In the genomic region with DNA sequence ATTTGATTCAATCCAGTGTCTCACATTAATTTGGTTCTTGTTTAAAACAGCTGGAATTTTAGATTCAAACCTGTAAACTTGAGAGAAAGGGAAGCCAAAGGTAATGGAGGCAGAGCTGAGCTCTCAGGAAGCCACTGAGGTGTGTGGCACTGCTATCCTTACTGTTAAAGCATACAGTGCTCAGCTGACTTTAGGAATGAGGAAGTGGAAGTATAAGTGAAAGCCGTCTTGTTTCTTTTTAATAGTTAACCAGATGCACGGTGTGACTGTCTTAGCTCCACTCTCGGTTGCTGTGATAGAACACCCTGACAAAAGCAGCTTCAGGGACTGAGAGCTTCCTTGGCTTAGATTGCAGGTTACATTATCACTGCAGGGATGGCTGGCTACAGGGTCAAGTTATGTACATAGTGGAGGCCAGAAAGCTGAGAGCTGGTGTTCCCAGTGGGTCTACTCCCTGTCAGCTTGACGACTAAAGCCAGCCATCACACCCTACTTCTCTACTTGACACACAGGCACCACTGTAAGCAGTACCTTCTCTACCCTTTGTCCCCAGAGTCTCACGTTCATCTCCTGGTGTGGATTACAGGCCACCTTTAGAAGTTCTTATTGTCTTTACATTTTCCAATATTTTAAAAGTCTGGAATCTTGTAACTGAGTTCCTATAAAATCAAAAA, we compare ENCODE assay signal across 15 mouse cellular contexts. TPM values are rescaled to one million over a fixed set of nuclear protein-coding genes. Genes with fewer than 3 reads are reported as not detected.
DNase-seq lines count a peak whose midpoint lies in the region; ATAC-seq and TF ChIP-seq lines count a peak whose summit lies in the region.
"Had no signal": no experiment of that assay in that cellular context is flagged by ENCODE, and none has a peak within 500 bp of the region (broad histone marks: within the 10 kb centered on the region; RNA-seq: fewer than 3 reads in every experiment).

No protein-coding gene starts in this region.

- H3K4me3 ChIP-seq in embryonic facial prominence, embryonic 13.5 days = no peak overlapping the region
- H3K4me3 ChIP-seq in embryonic facial prominence, embryonic 10.5 days = no peak overlapping the region
- no peak overlapping the region for H3K4me3 ChIP-seq in hindbrain, embryonic 16.5 days (ENCODE audit: low read length)
- H3K4me3 ChIP-seq in hindbrain, embryonic 11.5 days (ENCODE audit: low read depth, low read length) = no peak overlapping the region
- H3K4me3 ChIP-seq in stomach, postnatal 0 days (ENCODE audit: low read depth, low read length) = no peak overlapping the region
- H3K4me3 ChIP-seq: limb, embryonic 12.5 days; megakaryocyte, embryonic 14.5 days had no signal

- peaks cover 14% of the 10 kb centered on the region for H3K4me1 ChIP-seq in embryonic facial prominence, embryonic 13.5 days
- no peaks in the 10 kb centered on the region for H3K4me1 ChIP-seq in embryonic facial prominence, embryonic 10.5 days
- H3K4me1 ChIP-seq in hindbrain, embryonic 16.5 days (ENCODE audit: control insufficient read depth, insufficient read depth, low read depth, low read length) = no peaks in the 10 kb centered on the region; the same call in none of the 2 replicates
- H3K4me1 ChIP-seq in hindbrain, embryonic 11.5 days (replicated peaks; ENCODE audit: control insufficient read depth, insufficient read depth, low read length) = no peaks in the 10 kb centered on the region
- no peaks in the 10 kb centered on the region for H3K4me1 ChIP-seq in stomach, postnatal 0 days (replicated peaks; ENCODE audit: control insufficient read depth, insufficient read depth)
- H3K4me1 ChIP-seq: limb, embryonic 12.5 days had no signal

- no peaks in the 10 kb centered on the region for H3K27me3 ChIP-seq in embryonic facial prominence, embryonic 13.5 days
- no peaks in the 10 kb centered on the region for H3K27me3 ChIP-seq in embryonic facial prominence, embryonic 10.5 days (replicated peaks; ENCODE audit: low read depth, poor library complexity, severe bottlenecking)
- H3K27me3 ChIP-seq in hindbrain, embryonic 16.5 days (replicated peaks; ENCODE audit: control insufficient read depth, insufficient read depth, low read length) = no peaks in the 10 kb centered on the region
- H3K27me3 ChIP-seq in hindbrain, embryonic 11.5 days (ENCODE audit: control insufficient read depth, insufficient read depth, low read length) = no peaks in the 10 kb centered on the region
- no peaks in the 10 kb centered on the region for H3K27me3 ChIP-seq in stomach, postnatal 0 days (ENCODE audit: control insufficient read depth, insufficient read depth, low read length)
- H3K27me3 ChIP-seq: limb, embryonic 12.5 days; megakaryocyte, embryonic 14.5 days had no signal

- H3K4me2 ChIP-seq in embryonic facial prominence, embryonic 13.5 days = no peak overlapping the region
- H3K4me2 ChIP-seq in hindbrain, embryonic 16.5 days (ENCODE audit: low read length) = no peak overlapping the region
- no peak overlapping the region for H3K4me2 ChIP-seq in hindbrain, embryonic 11.5 days (replicated peaks; ENCODE audit: low read depth, low read length)
- H3K4me2 ChIP-seq in stomach, postnatal 0 days (replicated peaks; ENCODE audit: low read depth) = no peak overlapping the region
- H3K4me2 ChIP-seq: limb, embryonic 12.5 days had no signal

- no peaks in the 10 kb centered on the region for H3K9me3 ChIP-seq in embryonic facial prominence, embryonic 13.5 days
- no peaks in the 10 kb centered on the region for H3K9me3 ChIP-seq in embryonic facial prominence, embryonic 10.5 days
- H3K9me3 ChIP-seq in hindbrain, embryonic 16.5 days (ENCODE audit: control insufficient read depth, low read length) = no peaks in the 10 kb centered on the region
- no peaks in the 10 kb centered on the region for H3K9me3 ChIP-seq in hindbrain, embryonic 11.5 days (ENCODE audit: control insufficient read depth, low read length)
- H3K9me3 ChIP-seq in stomach, postnatal 0 days (ENCODE audit: control insufficient read depth, low read length) = no peaks in the 10 kb centered on the region
- H3K9me3 ChIP-seq: limb, embryonic 12.5 days; megakaryocyte, embryonic 14.5 days had no signal

- no peak for ATAC-seq in embryonic facial prominence, embryonic 13.5 days (ENCODE audit: insufficient number of reproducible peaks, insufficient read depth, low FRiP score, low TSS enrichment, low read depth)
- ATAC-seq in hindbrain, embryonic 16.5 days = 0 out of 2 replicates have a peak, but pooled peaks have one; percentile 27
- no peak for ATAC-seq in hindbrain, embryonic 11.5 days (ENCODE audit: low FRiP score)
- ATAC-seq in stomach, postnatal 0 days (ENCODE audit: low FRiP score, low TSS enrichment) = 0 out of 2 replicates have a peak, but pooled peaks have one; percentile 38

- TF ChIP-seq CTCF in stomach, postnatal 0 days (IDR thresholded peaks at IDR 0.05; ENCODE audit: low read depth) = no peak

- H3K27ac ChIP-seq in embryonic facial prominence, embryonic 13.5 days = peak overlapping the region; percentile 44; the same call in 1 of the 2 replicates
- no peak overlapping the region for H3K27ac ChIP-seq in embryonic facial prominence, embryonic 10.5 days (replicated peaks)
- 0 out of 2 replicates have a peak overlapping the region, but pooled peaks have one; percentile 2 for H3K27ac ChIP-seq in hindbrain, embryonic 16.5 days (ENCODE audit: low read depth, low read length)
- H3K27ac ChIP-seq in hindbrain, embryonic 11.5 days (ENCODE audit: low read depth, low read length) = no peak overlapping the region
- H3K27ac ChIP-seq in stomach, postnatal 0 days (replicated peaks) = no peak overlapping the region
- H3K27ac ChIP-seq: limb, embryonic 12.5 days had no signal

- peaks cover 46% of the 10 kb centered on the region for H3K36me3 ChIP-seq in embryonic facial prominence, embryonic 13.5 days
- peaks cover 71% of the 10 kb centered on the region for H3K36me3 ChIP-seq in embryonic facial prominence, embryonic 10.5 days (replicated peaks)
- peaks cover 9% of the 10 kb centered on the region; the same call in 1 of the 2 replicates for H3K36me3 ChIP-seq in hindbrain, embryonic 16.5 days (ENCODE audit: control insufficient read depth, insufficient read depth, low read length)
- no peaks in the 10 kb centered on the region for H3K36me3 ChIP-seq in hindbrain, embryonic 11.5 days (ENCODE audit: control insufficient read depth, insufficient read depth, low read length)
- H3K36me3 ChIP-seq in stomach, postnatal 0 days (ENCODE audit: control insufficient read depth, insufficient read depth, low read length) = peaks cover 13% of the 10 kb centered on the region

- TF ChIP-seq EP300 in stomach, postnatal 0 days (optimal IDR thresholded peaks at IDR 0.05) = no peak

- no peak overlapping the region for H3K9ac ChIP-seq in embryonic facial prominence, embryonic 13.5 days
- H3K9ac ChIP-seq in hindbrain, embryonic 16.5 days (ENCODE audit: low read depth, low read length) = no peak overlapping the region
- no peak overlapping the region for H3K9ac ChIP-seq in hindbrain, embryonic 11.5 days (ENCODE audit: low read depth, low read length)
- H3K9ac ChIP-seq in stomach, postnatal 0 days (ENCODE audit: low read length) = no peak overlapping the region
- H3K9ac ChIP-seq: limb, embryonic 12.5 days had no signal

- WGBS in embryonic facial prominence, embryonic 13.5 days = 68% methylated on average over 5 of the region's 5 CpGs
- 83% methylated on average over 5 of the region's 5 CpGs for WGBS in embryonic facial prominence, embryonic 10.5 days
- 53% methylated on average over 5 of the region's 5 CpGs for WGBS in hindbrain, embryonic 16.5 days
- WGBS in hindbrain, embryonic 11.5 days = 84% methylated on average over 5 of the region's 5 CpGs
- WGBS in stomach, postnatal 0 days = 53% methylated on average over 5 of the region's 5 CpGs

- DNase-seq in embryonic facial prominence, embryonic 10.5 days (ENCODE audit: low spot score) = no peak
- DNase-seq in hindbrain, embryonic 11.5 days (ENCODE audit: low spot score) = no peak
- DNase-seq in retina, embryonic 14.5 days (ENCODE audit: low spot score) = peak; percentile 25
- DNase-seq in retina, postnatal 1 day = no peak
- no peak for DNase-seq in stomach, postnatal 0 days (ENCODE audit: low spot score)
- DNase-seq in cerebellum, adult 9-11 months = no peak
- DNase-seq: heart, postnatal 10 days; kidney, adult 9 months; layer of hippocampus, postnatal 36 days; spleen, adult 18-20 months had no signal

RNA-seq across cellular contexts. Expression of a gene that starts 37.2 kb away (rescaled TPM):
- polyA plus RNA-seq in embryonic facial prominence, embryonic 13.5 days (2015; fragmentation: Nextera tagmentation; extraction: Ambion mirVana) = not detected in 2 replicates
- polyA plus RNA-seq in embryonic facial prominence, embryonic 10.5 days (2016; fragmentation: Nextera tagmentation; extraction: Ambion mirVana) = 0.47 and 0.78 TPM in 2 replicates
- polyA plus RNA-seq in hindbrain, embryonic 16.5 days (2015; fragmentation: Nextera tagmentation; extraction: Ambion mirVana) = 5.0 and 6.2 TPM in 2 replicates
- polyA plus RNA-seq in hindbrain, embryonic 11.5 days (2014; fragmentation: Nextera tagmentation; extraction: Ambion mirVana) = 10.6 and 14.0 TPM in 2 replicates
- polyA plus RNA-seq in stomach, postnatal 0 days (2015; fragmentation: Nextera tagmentation; extraction: Ambion mirVana) = not detected in 2 replicates
- polyA plus RNA-seq: limb, embryonic 12.5 days; liver, embryonic 16.5 days had no signal

RNA-seq across cellular contexts. Expression of a gene that starts 49.5 kb away (rescaled TPM):
- polyA plus RNA-seq in embryonic facial prominence, embryonic 13.5 days (2015; fragmentation: Nextera tagmentation; extraction: Ambion mirVana) = 265 and 349 TPM in 2 replicates
- polyA plus RNA-seq in embryonic facial prominence, embryonic 10.5 days (2016; fragmentation: Nextera tagmentation; extraction: Ambion mirVana) = 289 and 292 TPM in 2 replicates
- 270 and 273 TPM in 2 replicates for polyA plus RNA-seq in hindbrain, embryonic 16.5 days (2015; fragmentation: Nextera tagmentation; extraction: Ambion mirVana)
- polyA plus RNA-seq in hindbrain, embryonic 11.5 days (2014; fragmentation: Nextera tagmentation; extraction: Ambion mirVana) = 228 and 234 TPM in 2 replicates
- 211 and 217 TPM in 2 replicates for polyA plus RNA-seq in stomach, postnatal 0 days (2015; fragmentation: Nextera tagmentation; extraction: Ambion mirVana)

Comparison
In these comparisons a context has a peak if more than half of its experiments do, and no peak if none do; other contexts are left out.
1. ATAC-seq: peak in hindbrain, embryonic 16.5 days (single experiment) and stomach, postnatal 0 days (single experiment); none in embryonic facial prominence, embryonic 13.5 days (single experiment) and hindbrain, embryonic 11.5 days (single experiment).
2. H3K27ac ChIP-seq: peak in embryonic facial prominence, embryonic 13.5 days (single experiment) and hindbrain, embryonic 16.5 days (single experiment); none in embryonic facial prominence, embryonic 10.5 days (single experiment), hindbrain, embryonic 11.5 days (single experiment) and stomach, postnatal 0 days (single experiment).